Mouse (Mus musculus): ENCODE data around the gene Tcfl5.
A peak's percentile ranks its signal among the peaks of the same experiment; 100 is the strongest.

Gene Tcfl5

GRCm38 (mm10) chr2:180597490-180597889, 45.0 kb downstream of the Tcfl5 start, which contains the start of gene Col9a3:
Gene Col9a3 (plus strand): TSS chr2:180597790.
- DNase-seq, result no peak

DNA sequence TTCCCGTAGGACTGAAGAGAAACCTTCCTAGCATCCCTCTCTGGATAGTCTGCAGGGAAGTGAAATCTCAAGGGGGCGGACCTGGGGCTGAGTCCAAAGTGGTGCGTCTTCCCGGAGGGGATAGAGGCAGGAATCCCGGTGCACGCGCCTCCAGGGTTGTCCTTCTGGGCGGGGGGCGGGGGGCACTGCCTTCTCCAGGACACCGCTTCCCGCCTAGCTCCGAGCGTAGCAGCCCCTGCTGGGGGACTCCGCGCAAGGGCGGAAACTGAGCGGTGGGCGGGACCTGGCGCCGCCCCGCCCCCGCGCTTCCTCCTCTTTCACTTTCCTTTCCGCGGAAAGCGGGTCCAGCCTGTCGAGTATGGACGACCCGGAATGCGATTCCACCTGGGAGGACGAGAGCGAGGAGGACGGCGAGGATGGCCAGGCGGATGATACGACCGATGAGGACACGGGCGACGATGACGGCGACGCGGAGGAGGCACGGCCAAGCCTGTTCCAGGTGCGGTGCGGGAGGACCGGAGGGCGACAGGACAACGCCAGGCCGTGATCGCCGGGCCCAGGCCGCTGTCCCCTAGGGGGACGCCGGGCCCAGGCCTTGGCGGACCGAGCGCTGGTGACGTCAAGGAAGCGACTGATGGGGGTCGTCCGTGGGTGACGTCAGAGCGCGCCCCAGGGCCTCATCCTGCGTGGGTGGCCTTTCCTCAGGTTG, 53.2 kb downstream of the Tcfl5 start, which contains the start of gene Ogfr:
TSS of gene Ogfr (plus strand) at position 123 of the 709 bp plus-strand sequence.
- peak; percentile 84 for DNase-seq

- DNase-seq, result no peak
These were observed 53.8 kb downstream of the Tcfl5 start for GRCm38 (mm10) chr2:180588736-180589122.

- DNase-seq, result no peak
These were observed 59.4 kb downstream of the Tcfl5 start for GRCm38 (mm10) chr2:180583154-180583507.

- peak; percentile 99 for DNase-seq
These were observed 59.9 kb downstream of the Tcfl5 start for GRCm38 (mm10) chr2:180582481-180583153.

DNA sequence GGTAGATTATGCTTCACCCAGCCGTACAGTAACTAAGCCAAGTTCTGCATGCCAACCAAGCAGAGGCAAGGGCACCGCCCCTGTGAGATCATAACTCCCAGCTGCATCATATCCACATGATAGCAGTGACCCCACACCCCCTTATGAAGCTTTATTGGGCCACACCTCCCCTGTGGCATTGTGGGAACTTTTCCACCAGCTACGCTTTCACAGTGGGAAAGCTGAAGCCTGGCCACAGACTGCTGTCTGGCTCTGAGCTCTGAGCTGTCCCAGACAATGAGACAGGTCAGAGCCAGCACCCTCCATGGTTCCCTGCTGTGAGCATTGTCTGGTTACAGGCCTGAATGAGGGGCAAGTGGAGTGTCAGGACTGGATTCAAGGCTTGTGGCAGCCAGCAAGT, 61.5 kb downstream of the Tcfl5 start, which contains the start of gene Mrgbp:
TSS of gene Mrgbp (plus strand) at position 303 of the 400 bp plus-strand sequence.
- DNase-seq, result peak; percentile 37

GRCm38 (mm10) chr2:180578686-180579085, 63.8 kb downstream of the Tcfl5 start:
- DNase-seq, result peak; percentile 81

DNA sequence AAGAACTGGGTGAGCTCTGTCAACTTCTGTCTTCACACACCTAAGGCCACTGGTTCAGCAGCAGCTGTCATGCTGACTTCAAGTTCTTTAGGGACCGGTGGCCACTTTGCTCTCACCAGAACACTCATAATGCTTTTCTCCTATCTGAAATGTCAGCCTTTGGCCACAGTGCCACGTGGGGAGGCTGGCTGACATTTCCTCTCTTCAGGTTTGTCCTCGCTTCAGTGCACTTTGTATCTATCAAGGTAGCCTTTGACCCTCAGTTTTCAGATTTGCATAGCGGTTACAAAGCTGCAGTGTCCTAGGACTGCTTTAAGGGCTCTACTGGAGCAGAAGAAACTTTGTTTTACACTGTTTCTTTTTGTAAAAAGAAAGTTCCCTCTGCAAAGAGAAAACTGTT, 66.0 kb downstream of the Tcfl5 start:
- no peak for DNase-seq
